Mouse (Mus musculus): ENCODE measurements around the gene Olfr1370.
"Not testable (repeated sequence)": the region's sequence is repeated elsewhere in the genome, so short reads cannot be mapped to it uniquely, and the experiment has no call there.

Gene Olfr1370

GRCm38 (mm10) chr13:21074847-21075246 lies at the start of gene Olfr1370:
Gene Olfr1370, minus strand, starts transcription at chr13:21074947.
- no peak for DNase-seq

GRCm38 (mm10) chr13:21114121-21114520 lies 39.4 kb upstream of the Olfr1370 start:
- no peak for DNase-seq

- DNase-seq = not testable (repeated sequence)
These were observed 36.4 kb upstream of the Olfr1370 start, which contains the start of gene Olfr1369-ps1 for GRCm38 (mm10) chr13:21111183-21111582. Gene Olfr1369-ps1, plus strand, starts transcription at chr13:21111483.

- DNase-seq = peak; percentile 34 to 57
These were observed 35.7 kb upstream of the Olfr1370 start for GRCm38 (mm10) chr13:21110441-21110840.

GRCm38 (mm10) chr13:21109759-21110158 lies 35.0 kb upstream of the Olfr1370 start:
- no peak for DNase-seq

- DNase-seq = no peak
These were observed 7.9 kb upstream of the Olfr1370 start for GRCm38 (mm10) chr13:21082686-21083085.

GRCm38 (mm10) chr13:21066021-21066420 lies 8.7 kb downstream of the Olfr1370 start:
- DNase-seq = no peak

GRCm38 (mm10) chr13:21050118-21050517 lies 24.6 kb downstream of the Olfr1370 start:
- DNase-seq = peak; percentile 63 to 68

GRCm38 (mm10) chr13:21040589-21041199 lies 34.1 kb downstream of the Olfr1370 start:
- no peak for DNase-seq

GRCm38 (mm10) chr13:21035981-21036380 lies 38.8 kb downstream of the Olfr1370 start:
- DNase-seq = peak; percentile 70 to 71

- DNase-seq = peak; percentile 44 to 57
These were observed 39.7 kb downstream of the Olfr1370 start for GRCm38 (mm10) chr13:21035011-21035410.

GRCm38 (mm10) chr13:21033176-21033575 lies 41.6 kb downstream of the Olfr1370 start:
- peak; percentile 93 to 96 for DNase-seq

GRCm38 (mm10) chr13:21024831-21025230 lies 49.9 kb downstream of the Olfr1370 start:
- no peak for DNase-seq

Measured in cerebellum, postnatal 10 days (tissue).